Mouse (Mus musculus): ENCODE measurements around the gene Klhl8. TPM values are rescaled to one million over a fixed set of nuclear protein-coding genes. Genes with fewer than 3 reads are reported as not detected.
A peak's percentile ranks its signal among the peaks of the same experiment; 100 is the strongest.

Klhl8 gene
- polyA plus RNA-seq, 1 experiment from 2014 or later, result 18.2 TPM

GRCm38 (mm10) chr5:103914335-103915226 lies 3.5 kb upstream of the Klhl8 start:
- Histone ChIP-seq H3K4me3 (replicated peaks) (no peak overlapping the region), H3K9me3 (replicated peaks) (no peaks in the 10 kb centered on the region), H3K4me2 (replicated peaks) (no peak overlapping the region), H3K27ac (replicated peaks) (no peak overlapping the region), H3K9ac (no peak overlapping the region), H3K27me3 (no peaks in the 10 kb centered on the region), H3K4me1 (peaks cover 8% of the 10 kb centered on the region; the same call in 1 of the 2 replicates), H3K36me3 (no peaks in the 10 kb centered on the region)
- WGBS, result 65% methylated on average over 11 of the region's 11 CpGs
- ATAC-seq (ENCODE audit: insufficient number of reproducible peaks, low FRiP score, low TSS enrichment, low read depth), result no peak

DNA sequence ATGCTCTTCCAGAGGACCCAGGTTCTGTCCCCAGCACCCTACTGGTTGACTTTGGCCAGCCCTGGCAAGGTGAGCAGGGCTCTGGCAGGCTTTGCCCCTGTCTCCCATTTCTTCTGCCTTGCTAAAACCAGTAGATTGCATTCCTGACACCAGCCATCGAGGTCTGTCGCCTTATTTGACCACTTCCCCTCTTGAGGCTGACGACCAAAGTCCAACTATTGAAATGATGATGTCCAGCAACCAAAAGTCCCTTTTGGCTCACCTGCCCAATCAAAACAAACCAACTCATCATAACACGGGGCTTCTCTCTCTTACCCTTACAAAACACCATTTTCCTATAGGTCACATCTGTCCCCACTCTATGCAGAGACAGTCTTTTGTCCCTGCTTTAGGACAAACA lies 2.1 kb upstream of the Klhl8 start:
- WGBS, result 64% methylated on average over 4 of the region's 4 CpGs

DNA sequence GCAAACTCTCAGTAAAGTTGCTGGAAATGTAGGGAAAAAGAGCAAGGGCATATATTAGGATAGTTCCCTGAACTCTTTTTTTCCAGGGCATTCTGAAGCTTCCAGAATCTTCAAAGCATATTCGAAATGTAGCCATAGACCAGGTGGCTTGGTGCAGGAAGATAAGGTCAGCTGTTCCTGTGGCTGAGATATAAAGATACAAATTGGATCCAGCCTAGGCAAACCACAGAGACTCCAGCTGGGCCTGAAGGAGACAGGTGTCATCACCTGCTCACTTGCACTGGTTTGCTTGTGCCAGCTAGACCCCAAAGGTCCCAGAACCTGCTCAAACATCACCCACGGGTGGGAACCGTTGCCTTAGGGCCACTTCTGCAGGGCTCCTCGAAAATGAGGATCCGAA lies 496 bp upstream of the Klhl8 start:
- Histone ChIP-seq H3K4me3 (replicated peaks) (peak overlapping the region; percentile 87; the same call in 1 of the 2 replicates), H3K9me3 (replicated peaks) (no peaks in the 10 kb centered on the region), H3K9ac (no peak overlapping the region), H3K36me3 (no peaks in the 10 kb centered on the region), H3K27me3 (no peaks in the 10 kb centered on the region), H3K27ac (replicated peaks) (no peak overlapping the region), H3K4me1 (peaks cover 8% of the 10 kb centered on the region; the same call in 1 of the 2 replicates), H3K4me2 (replicated peaks) (peak overlapping the region; percentile 72)
- 75% methylated on average over 5 of the region's 5 CpGs for WGBS
- ATAC-seq (ENCODE audit: insufficient number of reproducible peaks, low FRiP score, low TSS enrichment, low read depth), result no peak

More for the DNA sequence above, 2.1 kb upstream of the Klhl8 start:
- Histone ChIP-seq H3K4me2 (replicated peaks) (no peak overlapping the region), H3K27me3 (no peaks in the 10 kb centered on the region), H3K27ac (replicated peaks) (no peak overlapping the region), H3K9me3 (replicated peaks) (no peaks in the 10 kb centered on the region), H3K9ac (no peak overlapping the region), H3K4me1 (peaks cover 8% of the 10 kb centered on the region; the same call in 1 of the 2 replicates), H3K4me3 (replicated peaks) (no peak overlapping the region), H3K36me3 (no peaks in the 10 kb centered on the region)
- ATAC-seq (ENCODE audit: insufficient number of reproducible peaks, low FRiP score, low TSS enrichment, low read depth), result no peak

GRCm38 (mm10) chr5:103910156-103910555 lies 903 bp downstream of the Klhl8 start:
- ATAC-seq (ENCODE audit: insufficient number of reproducible peaks, low FRiP score, low TSS enrichment, low read depth), result no peak
- no peak overlapping the region for H3K9ac ChIP-seq
- peak overlapping the region; percentile 72 for H3K4me2 ChIP-seq (replicated peaks)
- no peaks in the 10 kb centered on the region for H3K9me3 ChIP-seq (replicated peaks)
- H3K36me3 ChIP-seq, result no peaks in the 10 kb centered on the region
- H3K4me3 ChIP-seq (replicated peaks), result peak overlapping the region; percentile 87
- H3K27me3 ChIP-seq, result no peaks in the 10 kb centered on the region
- H3K27ac ChIP-seq (replicated peaks), result no peak overlapping the region
- H3K4me1 ChIP-seq, result peaks cover 8% of the 10 kb centered on the region; the same call in 1 of the 2 replicates
- 8% methylated on average over 8 of the region's 9 CpGs for WGBS

- no peak for ATAC-seq (ENCODE audit: insufficient number of reproducible peaks, low FRiP score, low TSS enrichment, low read depth)
- no peaks in the 10 kb centered on the region for H3K27me3 ChIP-seq
- H3K36me3 ChIP-seq, result no peaks in the 10 kb centered on the region
- no peak overlapping the region for H3K9ac ChIP-seq
- H3K4me2 ChIP-seq (replicated peaks), result 0 out of 2 replicates have a peak overlapping the region, but pooled peaks have one; percentile 72
- no peak overlapping the region for H3K4me3 ChIP-seq (replicated peaks)
- WGBS, result 50% methylated on average over 3 of the region's 3 CpGs
- H3K4me1 ChIP-seq, result peaks cover 8% of the 10 kb centered on the region; the same call in 1 of the 2 replicates
- no peaks in the 10 kb centered on the region for H3K9me3 ChIP-seq (replicated peaks)
- H3K27ac ChIP-seq (replicated peaks), result 0 out of 2 replicates have a peak overlapping the region, but pooled peaks have one; percentile 58
Observed at GRCm38 (mm10) chr5:103909466-103909865, 1.6 kb downstream of the Klhl8 start.

DNA sequence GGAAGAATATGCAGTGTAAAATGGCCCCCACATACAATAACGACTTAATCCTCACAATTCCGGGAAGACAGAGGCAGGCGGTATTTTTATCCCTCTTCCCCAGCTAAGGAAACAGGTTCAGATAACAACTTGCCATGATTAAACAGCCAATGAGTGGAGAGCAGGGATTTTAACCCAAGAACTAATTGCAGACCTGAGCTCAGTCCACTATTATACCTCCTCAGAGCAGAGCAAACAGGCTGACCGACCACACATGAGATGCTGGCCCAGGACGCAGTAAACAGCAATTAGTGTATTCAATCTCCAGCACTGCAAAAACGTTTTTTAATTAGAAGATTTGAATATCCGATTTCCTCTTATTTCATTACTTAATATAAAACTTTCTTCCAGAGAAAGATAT lies 2.2 kb downstream of the Klhl8 start:
- ATAC-seq (ENCODE audit: insufficient number of reproducible peaks, low FRiP score, low TSS enrichment, low read depth), result no peak
- H3K4me3 ChIP-seq (replicated peaks), result no peak overlapping the region
- H3K9ac ChIP-seq, result no peak overlapping the region
- H3K9me3 ChIP-seq (replicated peaks), result no peaks in the 10 kb centered on the region
- H3K27ac ChIP-seq (replicated peaks), result no peak overlapping the region
- H3K4me1 ChIP-seq, result peaks cover 8% of the 10 kb centered on the region; the same call in 1 of the 2 replicates
- H3K27me3 ChIP-seq, result no peaks in the 10 kb centered on the region
- WGBS, result 38% methylated on average over 7 of the region's 7 CpGs
- no peak overlapping the region for H3K4me2 ChIP-seq (replicated peaks)
- no peaks in the 10 kb centered on the region for H3K36me3 ChIP-seq

GRCm38 (mm10) chr5:103907844-103908243 lies 3.2 kb downstream of the Klhl8 start:
- WGBS, result 76% methylated on average over 4 of the region's 4 CpGs
- no peak for ATAC-seq (ENCODE audit: insufficient number of reproducible peaks, low FRiP score, low TSS enrichment, low read depth)
- no peaks in the 10 kb centered on the region for H3K36me3 ChIP-seq
- no peaks in the 10 kb centered on the region for H3K9me3 ChIP-seq (replicated peaks)
- no peaks in the 10 kb centered on the region for H3K27me3 ChIP-seq
- H3K27ac ChIP-seq (replicated peaks), result no peak overlapping the region
- H3K4me1 ChIP-seq, result peaks cover 8% of the 10 kb centered on the region; the same call in 1 of the 2 replicates
- H3K4me2 ChIP-seq (replicated peaks), result no peak overlapping the region
- H3K9ac ChIP-seq, result no peak overlapping the region
- H3K4me3 ChIP-seq (replicated peaks), result no peak overlapping the region

DNA sequence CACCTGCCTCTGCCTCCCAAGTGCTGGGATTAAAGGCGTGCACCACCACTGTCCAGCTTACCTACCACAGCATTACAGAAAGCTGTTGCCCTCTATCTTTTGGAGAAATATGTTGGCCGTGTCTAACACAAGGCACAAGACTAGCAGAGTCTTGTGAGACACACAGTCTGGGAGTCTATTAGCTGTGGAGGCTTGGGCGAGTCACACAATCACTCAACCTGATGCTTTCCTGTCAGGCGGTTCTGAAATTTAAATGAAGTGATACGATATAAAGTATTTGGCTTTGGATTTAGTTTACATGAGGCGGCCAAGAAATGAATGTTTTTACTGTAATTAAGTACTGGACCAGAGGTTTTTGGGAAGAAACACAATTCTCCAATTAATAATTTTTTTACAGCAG lies 4.9 kb downstream of the Klhl8 start:
- H3K4me2 ChIP-seq (replicated peaks), result no peak overlapping the region
- no peak overlapping the region for H3K27ac ChIP-seq (replicated peaks)
- no peak overlapping the region for H3K9ac ChIP-seq
- H3K4me3 ChIP-seq (replicated peaks), result no peak overlapping the region
- H3K4me1 ChIP-seq, result peaks cover 8% of the 10 kb centered on the region; the same call in 1 of the 2 replicates
- H3K27me3 ChIP-seq, result no peaks in the 10 kb centered on the region
- H3K9me3 ChIP-seq (replicated peaks), result no peaks in the 10 kb centered on the region
- ATAC-seq (ENCODE audit: insufficient number of reproducible peaks, low FRiP score, low TSS enrichment, low read depth), result no peak
- 89% methylated on average over 6 of the region's 6 CpGs for WGBS
- H3K36me3 ChIP-seq, result no peaks in the 10 kb centered on the region

- H3K9me3 ChIP-seq (replicated peaks), result no peaks in the 10 kb centered on the region
- 15% methylated on average over 1 of the region's 1 CpGs for WGBS
- no peak overlapping the region for H3K4me2 ChIP-seq (replicated peaks)
- H3K9ac ChIP-seq, result no peak overlapping the region
- no peaks in the 10 kb centered on the region for H3K4me1 ChIP-seq
- H3K27me3 ChIP-seq, result no peaks in the 10 kb centered on the region
- no peak overlapping the region for H3K4me3 ChIP-seq (replicated peaks)
- no peaks in the 10 kb centered on the region for H3K36me3 ChIP-seq
- ATAC-seq (ENCODE audit: insufficient number of reproducible peaks, low FRiP score, low TSS enrichment, low read depth), result no peak
- H3K27ac ChIP-seq (replicated peaks), result no peak overlapping the region
Observed at GRCm38 (mm10) chr5:103898310-103898709, 12.7 kb downstream of the Klhl8 start.

GRCm38 (mm10) chr5:103889766-103890165 lies 21.3 kb downstream of the Klhl8 start:
- H3K36me3 ChIP-seq, result no peaks in the 10 kb centered on the region
- H3K9me3 ChIP-seq (replicated peaks), result no peaks in the 10 kb centered on the region
- H3K4me3 ChIP-seq (replicated peaks), result no peak overlapping the region
- no peak overlapping the region for H3K27ac ChIP-seq (replicated peaks)
- no peaks in the 10 kb centered on the region for H3K27me3 ChIP-seq
- H3K9ac ChIP-seq, result no peak overlapping the region
- WGBS, result 39% methylated on average over 15 of the region's 15 CpGs
- no peak for ATAC-seq (ENCODE audit: insufficient number of reproducible peaks, low FRiP score, low TSS enrichment, low read depth)
- no peak overlapping the region for H3K4me2 ChIP-seq (replicated peaks)
- peaks cover 12% of the 10 kb centered on the region; the same call in 1 of the 2 replicates for H3K4me1 ChIP-seq

- Histone ChIP-seq H3K4me2 (replicated peaks) (no peak overlapping the region), H3K27ac (replicated peaks) (no peak overlapping the region), H3K9ac (no peak overlapping the region), H3K4me3 (replicated peaks) (no peak overlapping the region), H3K27me3 (no peaks in the 10 kb centered on the region), H3K4me1 (no peaks in the 10 kb centered on the region), H3K36me3 (peaks cover 14% of the 10 kb centered on the region; the same call in 1 of the 2 replicates), H3K9me3 (replicated peaks) (no peaks in the 10 kb centered on the region)
- no peak for ATAC-seq (ENCODE audit: insufficient number of reproducible peaks, low FRiP score, low TSS enrichment, low read depth)
- 90% methylated on average over 4 of the region's 4 CpGs for WGBS
Observed at GRCm38 (mm10) chr5:103863759-103864158, 47.3 kb downstream of the Klhl8 start.
